Mouse (Mus musculus) small intestine, adult 2 months (tissue): ENCODE results near the gene Tepsin.

ENCODE experiments used
- CTCF ChIP-seq: fragments of 200-500 bp; IDR thresholded peaks from 2 replicates; pipeline ENCODE4 v1.5.1; 2012; ENCODE audit warnings: low read depth, mild to moderate bottlenecking, control low read depth, inconsistent platforms, low read length, moderate library complexity, mixed read lengths; ENCODE audit not compliant: insufficient replicate concordance, insufficient read length; ENCODE audit errors: extremely low read depth
- POLR2A ChIP-seq: fragments of 200-500 bp; IDR thresholded peaks from 2 replicates; pipeline ENCODE4 v1.6.1; 2012; ENCODE audit warnings: low read depth, mild to moderate bottlenecking, control low read depth, inconsistent platforms, low read length, moderate library complexity

- TF ChIP-seq POLR2A = no peak
- TF ChIP-seq CTCF = no peak
Measured at GRCm38 (mm10) chr11:120071731-120072320, 26.7 kb downstream of the Tepsin start.
